Mouse (Mus musculus): ENCODE data around the gene Igf2r.

- TF ChIP-seq CTCF (IDR thresholded peaks at IDR 0.05; ENCODE audit: insufficient read depth, low read depth, low read length) (no peak), POLR2A (IDR thresholded peaks at IDR 0.05; ENCODE audit: insufficient read depth, low read depth, low read length) (no peak)
These were observed 28.1 kb upstream of the Igf2r start for GRCm38 (mm10) chr17:12797427-12798029.

Measured in olfactory bulb, adult 2 months (tissue).